Mouse (Mus musculus) adrenal gland, adult (tissue): ENCODE data around the gene Prune1.

ENCODE experiments used
- DNase-seq, 2 experiments: peaks; one replicate each; pipeline ENCODE4 v3.0.0; 2022 to 2023; ENCODE audit warnings: low spot score in 1 of 2; ENCODE audit not compliant: inconsistent age in 2 of 2

Prune1 gene

GRCm38 (mm10) chr3:95281216-95282126, at the start of gene Prune1, which contains the start of gene Mindy1:
Gene Prune1, minus strand, starts transcription at chr3:95282076.
Gene Mindy1, plus strand, starts transcription at chr3:95281345.
- peak; percentile 99 for DNase-seq

- DNase-seq: no peak
These were observed 49.7 kb upstream of the Prune1 start for GRCm38 (mm10) chr3:95331528-95331927.

- DNase-seq: no peak
These were observed 47.0 kb upstream of the Prune1 start for GRCm38 (mm10) chr3:95328803-95329404.

- DNase-seq: peak in 1 of 2 experiments; percentile 45
These were observed 42.7 kb upstream of the Prune1 start for GRCm38 (mm10) chr3:95324454-95325144.

GRCm38 (mm10) chr3:95323429-95323828, 41.6 kb upstream of the Prune1 start:
- no peak for DNase-seq

GRCm38 (mm10) chr3:95319701-95320625, 38.1 kb upstream of the Prune1 start:
- DNase-seq: peak; percentile 52 to 78

- DNase-seq: peak in 1 of 2 experiments; percentile 40
These were observed 37.2 kb upstream of the Prune1 start for GRCm38 (mm10) chr3:95319110-95319509.

- DNase-seq: peak; percentile 89 to 94
These were observed 36.7 kb upstream of the Prune1 start for GRCm38 (mm10) chr3:95318548-95318947.

GRCm38 (mm10) chr3:95317414-95318080, 35.7 kb upstream of the Prune1 start:
- DNase-seq: peak; percentile 77 to 87

GRCm38 (mm10) chr3:95315844-95316550, 34.1 kb upstream of the Prune1 start:
- no peak for DNase-seq

GRCm38 (mm10) chr3:95315094-95315843, 33.4 kb upstream of the Prune1 start:
- DNase-seq: peak; percentile 94 to 97

- DNase-seq: no peak
These were observed 32.7 kb upstream of the Prune1 start, which contains the start of gene Cers2 for GRCm38 (mm10) chr3:95314486-95315093. Gene Cers2, plus strand, starts transcription at chr3:95314791.

- peak in 1 of 2 experiments; percentile 56 for DNase-seq
These were observed 32.2 kb upstream of the Prune1 start for GRCm38 (mm10) chr3:95314075-95314474.

GRCm38 (mm10) chr3:95313476-95313875, 31.6 kb upstream of the Prune1 start:
- DNase-seq: peak in 1 of 2 experiments; percentile 33

- peak; percentile 85 to 91 for DNase-seq
These were observed 30.7 kb upstream of the Prune1 start for GRCm38 (mm10) chr3:95312623-95313022.

- peak; percentile 69 to 93 for DNase-seq
These were observed 29.3 kb upstream of the Prune1 start for GRCm38 (mm10) chr3:95310968-95311882.

GRCm38 (mm10) chr3:95310496-95310895, 28.6 kb upstream of the Prune1 start:
- no peak for DNase-seq
